Mouse (Mus musculus) forebrain, embryonic 14.5 days (tissue): ENCODE results near the gene Nptx2. TPM values are rescaled to one million over a fixed set of nuclear protein-coding genes. Genes with fewer than 3 reads are reported as not detected.
A peak's percentile ranks its signal among the peaks of the same experiment; 100 is the strongest.

ENCODE experiments used
- ATAC-seq: fragments of 200-750 bp; cut with Nextera tagmentation; 2 replicates; pipeline ENCODE4 v1.8.0; 2017; ENCODE audit warnings: mild to moderate bottlenecking, moderate library complexity
- DNase-seq: peaks from one replicate; pipeline ENCODE4 v3.0.0-alpha.2; 2015; ENCODE audit warnings: low spot score
- H3K27ac ChIP-seq: fragments of 300-500 bp; sonication (generic); 2 replicates; pipeline ENCODE4 v1.5.1; 2014; ENCODE audit warnings: low read depth, mild to moderate bottlenecking, control low read depth, low read length, moderate library complexity
- H3K27me3 ChIP-seq: fragments of 300-500 bp; sonication (generic); replicated peaks from 2 replicates; pipeline ENCODE4 v1.6.1; 2014; ENCODE audit warnings: low read length, control low read depth, mixed read lengths; ENCODE audit not compliant: control insufficient read depth, insufficient read depth
- H3K36me3 ChIP-seq: fragments of 300-500 bp; sonication (generic); 2 replicates; pipeline ENCODE4 v1.6.1; 2014; ENCODE audit warnings: low read length, control low read depth; ENCODE audit not compliant: control insufficient read depth, insufficient read depth
- H3K4me1 ChIP-seq: fragments of 300-500 bp; sonication (generic); 2 replicates; pipeline ENCODE4 v1.6.1; 2014; ENCODE audit warnings: antibody characterized with exemption, low read length, control low read depth; ENCODE audit not compliant: control insufficient read depth, insufficient read depth
- H3K4me2 ChIP-seq: fragments of 300-500 bp; sonication (generic); 2 replicates; pipeline ENCODE4 v1.6.1; 2014; ENCODE audit warnings: mild to moderate bottlenecking, control low read depth, low read length
- H3K4me3 ChIP-seq: fragments of 300-500 bp; sonication (generic); 2 replicates; pipeline ENCODE4 v1.5.1; 2014; ENCODE audit warnings: low read depth, low read length, control low read depth
- H3K9ac ChIP-seq: fragments of 300-500 bp; sonication (generic); 2 replicates; pipeline ENCODE4 v1.6.1; 2014; ENCODE audit warnings: mild to moderate bottlenecking, low read length, control low read depth, moderate library complexity
- H3K9me3 ChIP-seq: fragments of 300-500 bp; sonication (generic); replicated peaks from 2 replicates; pipeline ENCODE4 v1.6.1; 2016; ENCODE audit warnings: low read length, control low read depth, mixed read lengths; ENCODE audit not compliant: control insufficient read depth
- WGBS: fragments of 180-500 bp; shearing (Covaris S2); extraction: QIAGEN DNeasy Blood & Tissue Kit; methylation state at CpG from one replicate; pipeline ENCODE4 v1.1.7; 2014; 5-methylcytosine and 5-hydroxymethylcytosine counted together
- polyA plus RNA-seq: library from polyadenylated mRNA; unstranded; fragments of >200 nt; fragmentation: Nextera tagmentation; extraction: Ambion mirVana; gene quantifications from 2 replicates; pipeline ENCODE4 v1.2.1, GENCODE M21; 2014

Nptx2 gene
- polyA plus RNA-seq, 1 experiment from 2014 or later: 3.0 TPM

DNA sequence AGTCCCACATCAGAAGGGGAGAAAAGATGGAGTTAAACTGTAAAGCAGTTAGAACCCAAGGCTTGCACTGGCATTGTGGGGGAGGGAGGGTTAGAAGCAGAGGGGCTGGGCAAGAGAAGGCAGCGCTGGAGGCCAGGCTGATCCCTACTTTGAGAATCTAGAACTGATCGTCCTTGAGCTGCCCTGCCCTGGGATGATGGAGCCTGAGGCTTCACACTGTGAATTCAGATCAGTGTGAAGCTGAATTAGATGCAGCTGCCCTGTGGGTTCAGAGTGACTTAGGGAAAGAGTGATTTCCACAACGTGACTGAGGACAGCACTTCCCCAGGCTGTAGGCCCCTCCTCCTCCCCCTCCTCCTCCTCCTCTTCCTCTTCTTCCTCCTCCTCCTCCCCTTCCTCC, 25.6 kb upstream of the Nptx2 start:
- Histone ChIP-seq H3K27ac (no peak overlapping the region), H3K4me1 (no peaks in the 10 kb centered on the region), H3K4me2 (no peak overlapping the region), H3K9ac (no peak overlapping the region), H3K9me3 (no peaks in the 10 kb centered on the region), H3K4me3 (no peak overlapping the region), H3K27me3 (no peaks in the 10 kb centered on the region), H3K36me3 (no peaks in the 10 kb centered on the region)
- no peak for DNase-seq
- no peak for ATAC-seq
- 30% methylated on average over 3 of the region's 3 CpGs for WGBS

DNA sequence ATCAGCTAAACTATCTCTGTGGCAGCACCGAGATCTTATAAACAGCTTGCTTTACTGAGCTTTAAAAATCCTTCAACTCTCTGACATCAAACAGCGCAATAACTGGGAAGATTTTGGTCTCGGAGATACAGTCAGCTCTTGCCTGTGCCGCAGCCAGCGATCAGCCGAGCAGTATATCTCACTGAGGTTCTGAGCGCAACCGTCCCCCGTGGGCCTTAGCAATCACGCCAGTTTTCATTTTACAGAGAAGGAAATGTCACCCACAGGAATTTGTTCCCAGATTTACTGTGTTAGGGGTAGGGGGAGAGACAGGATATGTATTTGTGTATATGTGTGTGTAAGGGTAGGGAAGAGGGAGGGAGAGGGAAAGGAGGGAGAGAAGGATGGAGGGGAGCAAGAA, 20.9 kb upstream of the Nptx2 start:
- H3K4me2 ChIP-seq: no peak overlapping the region
- no peaks in the 10 kb centered on the region for H3K4me1 ChIP-seq
- no peak overlapping the region for H3K27ac ChIP-seq
- no peak for DNase-seq
- no peak for ATAC-seq
- H3K36me3 ChIP-seq: no peaks in the 10 kb centered on the region
- WGBS: 89% methylated on average over 10 of the region's 10 CpGs
- H3K27me3 ChIP-seq: no peaks in the 10 kb centered on the region
- no peaks in the 10 kb centered on the region for H3K9me3 ChIP-seq
- no peak overlapping the region for H3K9ac ChIP-seq
- no peak overlapping the region for H3K4me3 ChIP-seq

DNA sequence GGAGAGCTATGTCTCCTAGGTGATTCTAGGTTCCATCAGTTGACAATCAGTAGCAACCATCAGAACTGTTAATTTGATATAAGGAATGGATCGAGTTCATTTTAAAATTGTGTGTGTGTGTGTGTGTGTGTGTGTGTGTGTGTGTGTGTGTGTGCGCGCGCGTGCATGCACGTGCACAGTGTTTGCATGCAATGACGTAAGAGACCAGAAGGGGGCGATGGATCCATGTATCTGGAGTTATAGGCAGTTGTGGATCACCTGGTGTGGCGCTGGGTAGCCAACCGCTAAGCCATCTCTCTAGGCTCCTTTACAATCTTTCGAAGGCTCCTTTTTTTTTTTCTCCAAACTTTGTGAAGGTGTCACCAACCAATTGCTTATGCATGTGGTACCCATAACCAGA, 16.6 kb upstream of the Nptx2 start:
- Histone ChIP-seq H3K9me3 (no peaks in the 10 kb centered on the region), H3K4me2 (no peak overlapping the region), H3K27ac (no peak overlapping the region), H3K36me3 (no peaks in the 10 kb centered on the region), H3K27me3 (no peaks in the 10 kb centered on the region), H3K4me3 (no peak overlapping the region), H3K4me1 (no peaks in the 10 kb centered on the region), H3K9ac (no peak overlapping the region)
- ATAC-seq (no peak), DNase-seq (no peak)
- WGBS: 95% methylated on average over 11 of the region's 11 CpGs

DNA sequence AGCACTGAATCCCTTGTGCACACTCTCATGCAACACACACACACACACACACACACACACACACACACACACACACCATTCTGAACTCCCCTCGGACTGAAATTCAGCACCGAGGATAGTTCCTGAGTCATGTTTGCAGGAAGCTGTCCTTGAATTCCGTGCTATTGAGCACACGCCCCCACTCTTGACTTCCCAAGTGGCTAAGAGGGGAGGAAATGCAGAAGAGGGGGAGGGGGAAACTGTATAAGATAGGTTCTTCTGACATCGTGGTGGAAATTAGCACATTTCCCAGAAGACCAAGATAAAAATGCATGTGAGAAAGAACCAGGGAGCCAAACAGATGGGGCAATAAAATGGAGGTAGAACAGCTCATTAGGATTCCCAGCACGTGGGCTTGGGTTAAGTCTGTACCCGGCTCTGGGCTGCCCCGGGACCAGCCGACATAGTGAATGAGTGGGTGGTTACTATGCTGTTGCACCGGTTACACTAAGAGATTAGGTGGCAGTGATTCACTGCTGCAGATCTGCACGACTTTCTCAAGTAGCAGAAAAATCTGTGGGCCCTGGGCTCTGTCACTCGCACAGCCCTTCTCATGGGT, 2.9 kb upstream of the Nptx2 start:
- Histone ChIP-seq H3K4me3 (no peak overlapping the region), H3K4me2 (no peak overlapping the region), H3K36me3 (no peaks in the 10 kb centered on the region), H3K4me1 (peaks cover 15% of the 10 kb centered on the region), H3K9ac (no peak overlapping the region), H3K27me3 (peaks cover 16% of the 10 kb centered on the region), H3K9me3 (no peaks in the 10 kb centered on the region), H3K27ac (no peak overlapping the region)
- 16% methylated on average over 12 of the region's 12 CpGs for WGBS
- ATAC-seq (peak; percentile 33; the same call in 1 of the 2 replicates), DNase-seq (peak; percentile 70)

DNA sequence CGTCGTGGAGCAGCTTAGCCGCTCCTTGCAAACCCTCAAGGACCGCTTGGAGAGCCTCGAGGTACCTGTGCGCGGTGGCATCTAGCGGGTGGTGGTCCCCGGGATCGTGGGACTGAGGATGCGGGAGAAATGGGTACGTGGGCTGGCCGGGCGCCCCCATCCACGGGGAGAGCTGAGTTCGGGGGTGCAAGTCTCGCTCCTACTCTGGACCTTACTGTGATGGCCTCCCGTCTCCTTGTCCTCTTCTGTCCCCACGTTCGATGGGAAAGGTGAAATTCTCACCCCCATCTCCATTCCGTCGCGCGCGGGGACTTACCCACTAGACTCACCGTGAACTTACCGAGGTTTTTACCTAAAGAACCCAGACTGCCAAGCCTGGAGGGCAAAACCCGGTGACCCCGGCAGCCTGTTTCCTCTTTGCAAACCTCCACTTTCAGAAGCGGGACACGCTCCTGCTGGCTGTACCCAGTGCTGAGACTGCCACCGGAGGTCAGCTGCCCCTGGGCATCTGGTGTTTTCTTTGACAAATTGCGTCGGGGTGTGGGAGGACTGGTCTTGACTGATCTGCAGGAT, 807 bp downstream of the Nptx2 start:
- Histone ChIP-seq H3K4me3 (peak overlapping the region; percentile 39), H3K27ac (no peak overlapping the region), H3K4me2 (peak overlapping the region; percentile 63), H3K9me3 (no peaks in the 10 kb centered on the region), H3K36me3 (no peaks in the 10 kb centered on the region), H3K9ac (peak overlapping the region; percentile 53), H3K4me1 (peaks cover 19% of the 10 kb centered on the region), H3K27me3 (peaks cover 17% of the 10 kb centered on the region)
- ATAC-seq (no peak), DNase-seq (no peak)
- under 1% methylated on average over 32 of the region's 34 CpGs for WGBS

DNA sequence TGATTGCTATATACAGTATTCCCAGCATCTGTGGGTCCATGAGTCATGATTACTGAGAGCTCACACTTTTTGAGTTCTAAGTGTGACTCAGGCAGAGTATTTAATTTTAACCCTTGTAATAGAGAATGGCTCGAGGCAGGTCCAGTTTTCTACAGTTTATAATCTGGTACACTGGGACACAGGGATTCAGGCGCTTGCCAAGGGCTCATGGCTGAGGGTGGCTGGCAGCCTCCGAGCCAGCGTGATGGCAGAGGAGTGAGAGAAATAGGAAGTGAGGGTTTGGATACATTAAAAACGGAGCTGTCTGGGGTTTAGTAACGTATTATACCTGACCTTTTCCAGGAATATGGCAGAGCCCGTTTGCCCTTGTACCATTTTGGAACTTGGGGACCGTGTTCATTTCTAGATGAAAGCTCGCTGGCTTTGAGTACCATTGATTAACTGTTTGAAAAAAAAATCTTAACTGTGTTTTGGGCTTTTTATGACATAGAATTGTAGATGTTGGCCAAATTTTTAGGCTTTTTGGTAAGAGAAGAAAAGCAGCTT, 1.7 kb downstream of the Nptx2 start:
- Histone ChIP-seq H3K27ac (no peak overlapping the region), H3K4me2 (peak overlapping the region; percentile 63), H3K9me3 (no peaks in the 10 kb centered on the region), H3K4me1 (peaks cover 19% of the 10 kb centered on the region), H3K36me3 (no peaks in the 10 kb centered on the region), H3K27me3 (peaks cover 17% of the 10 kb centered on the region), H3K4me3 (peak overlapping the region; percentile 30), H3K9ac (no peak overlapping the region; the same call in 1 of the 2 replicates)
- 5% methylated on average over 9 of the region's 9 CpGs for WGBS
- DNase-seq (peak; percentile 45), ATAC-seq (no peak)

DNA sequence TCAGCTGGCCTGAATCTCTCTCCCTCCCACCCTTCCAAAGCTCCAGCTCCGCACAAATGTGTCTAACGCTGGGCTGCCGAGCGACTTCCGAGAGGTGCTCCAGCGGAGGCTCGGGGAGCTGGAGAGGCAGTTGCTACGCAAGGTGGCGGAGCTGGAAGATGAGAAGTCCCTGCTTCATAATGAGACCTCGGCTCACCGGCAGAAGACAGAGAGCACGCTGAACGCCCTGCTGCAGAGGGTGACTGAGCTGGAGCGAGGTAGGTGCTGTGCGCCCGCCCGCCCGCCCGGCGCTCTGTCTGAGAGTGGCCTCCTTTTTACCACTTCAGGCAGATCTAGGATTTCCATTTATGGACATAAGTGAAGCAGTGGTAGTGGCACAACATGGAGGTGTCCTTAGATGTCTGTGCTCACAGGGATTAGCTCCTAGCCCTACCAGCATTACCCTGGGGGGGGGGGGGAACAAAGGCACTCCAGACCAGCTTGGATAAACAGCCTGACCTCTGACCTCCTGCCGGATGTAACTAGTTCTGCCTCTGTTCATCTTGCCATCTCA, 2.5 kb downstream of the Nptx2 start:
- peaks cover 17% of the 10 kb centered on the region for H3K27me3 ChIP-seq
- no peaks in the 10 kb centered on the region for H3K9me3 ChIP-seq
- peak overlapping the region; percentile 30 for H3K4me3 ChIP-seq
- DNase-seq (peak; percentile 62), ATAC-seq (0 out of 2 replicates have a peak, but pooled peaks have one; percentile 3)
- no peaks in the 10 kb centered on the region for H3K36me3 ChIP-seq
- peaks cover 15% of the 10 kb centered on the region for H3K4me1 ChIP-seq
- under 1% methylated on average over 21 of the region's 21 CpGs for WGBS
- peak overlapping the region; percentile 50 for H3K9ac ChIP-seq
- H3K4me2 ChIP-seq: peak overlapping the region; percentile 63
- 0 out of 2 replicates have a peak overlapping the region, but pooled peaks have one; percentile 33 for H3K27ac ChIP-seq

DNA sequence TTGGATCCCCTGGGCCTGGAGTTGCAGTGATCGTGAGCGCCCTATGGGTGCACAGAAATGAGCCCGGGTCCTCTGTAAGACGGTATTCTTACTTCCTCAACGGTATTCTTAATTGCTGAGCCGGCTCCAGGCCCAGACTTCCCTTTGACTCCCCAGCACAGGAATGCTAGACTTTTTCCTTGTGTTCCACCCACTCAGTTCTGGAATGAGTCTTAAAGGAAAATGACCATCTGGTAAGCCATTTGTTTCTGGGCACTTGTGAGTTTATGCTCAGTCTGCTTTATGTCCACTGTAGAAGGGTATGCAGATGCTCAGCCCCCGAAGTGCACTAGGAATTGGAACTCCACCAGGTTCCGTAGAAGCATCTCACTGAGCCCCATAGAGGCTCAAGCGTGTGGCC, 4.3 kb downstream of the Nptx2 start:
- no peak for DNase-seq
- Histone ChIP-seq H3K4me2 (no peak overlapping the region), H3K4me1 (peaks cover 18% of the 10 kb centered on the region), H3K9me3 (no peaks in the 10 kb centered on the region), H3K36me3 (no peaks in the 10 kb centered on the region), H3K27me3 (peaks cover 17% of the 10 kb centered on the region), H3K9ac (no peak overlapping the region), H3K4me3 (no peak overlapping the region), H3K27ac (no peak overlapping the region)
- 74% methylated on average over 9 of the region's 9 CpGs for WGBS
- ATAC-seq: no peak

DNA sequence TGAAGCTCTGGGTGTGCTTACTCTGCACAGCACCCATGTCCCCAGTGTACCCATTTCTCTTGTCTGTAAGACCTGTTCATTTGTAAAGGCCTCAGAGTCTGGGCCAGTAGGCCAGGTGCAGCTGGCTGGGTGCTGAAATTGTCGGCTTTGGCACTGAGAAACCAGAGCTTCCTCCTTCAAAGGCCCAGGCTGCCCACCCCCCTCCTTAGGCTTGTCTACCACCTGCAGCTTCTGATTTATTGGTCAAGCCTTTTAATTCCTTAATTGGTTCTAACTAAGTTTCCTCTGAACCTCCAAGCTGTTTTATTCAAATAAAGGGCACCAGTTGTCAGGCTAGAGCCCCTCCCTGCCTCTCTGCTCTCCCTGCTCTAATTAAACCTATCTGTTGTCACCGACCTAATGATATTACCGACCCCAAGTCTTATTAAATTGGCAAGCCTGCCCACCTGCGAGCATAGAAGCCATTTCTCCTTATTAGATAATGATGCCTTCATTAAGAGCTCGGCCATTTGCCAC, 5.0 kb downstream of the Nptx2 start:
- WGBS: 2% methylated on average over 5 of the region's 5 CpGs
- Histone ChIP-seq H3K4me3 (no peak overlapping the region), H3K4me2 (no peak overlapping the region), H3K4me1 (peaks cover 18% of the 10 kb centered on the region), H3K9me3 (no peaks in the 10 kb centered on the region), H3K36me3 (no peaks in the 10 kb centered on the region), H3K27ac (no peak overlapping the region), H3K27me3 (peaks cover 17% of the 10 kb centered on the region), H3K9ac (no peak overlapping the region)
- peak; percentile 66 for DNase-seq
- ATAC-seq: no peak
